Mouse (Mus musculus) MEL (cell line): ENCODE measurements around the gene Babam1. TPM values are rescaled to one million over a fixed set of nuclear protein-coding genes. Genes with fewer than 3 reads are reported as not detected.

Experiments
- DNase-seq: peaks from one replicate; pipeline ENCODE4 v3.0.0; 2011; ENCODE audit warnings: low read depth, low spot score
- H3K27ac ChIP-seq: 2 replicates; pipeline ENCODE4 v1.5.1; 2012; ENCODE audit warnings: low read depth, mild to moderate bottlenecking, control low read depth, low read length, moderate library complexity; ENCODE audit not compliant: control insufficient read depth
- H3K27me3 ChIP-seq, 2 experiments: fragments of 150-350 bp in 1 of 2; sonication (generic) in 1 of 2; 2 replicates each; pipeline ENCODE4 v1.6.1; 2012; ENCODE audit warnings: low read length in 2 of 2, mild to moderate bottlenecking in 2 of 2, improper control_type of control experiment in 1 of 2, moderate library complexity in 1 of 2; ENCODE audit not compliant: insufficient read depth in 2 of 2, control insufficient read depth in 1 of 2
- H3K36me3 ChIP-seq, 2 experiments: 2 replicates each; pipeline ENCODE4 v1.6.1; 2012 to 2014; ENCODE audit warnings: low read length in 2 of 2, improper control_type of control experiment in 1 of 2, inconsistent platforms in 1 of 2, mild to moderate bottlenecking in 1 of 2; ENCODE audit not compliant: insufficient read depth in 2 of 2, control insufficient read depth in 1 of 2
- H3K4me1 ChIP-seq, 2 experiments: fragments of 150-350 bp in 1 of 2; sonication (generic) in 1 of 2; 2 replicates each; pipeline ENCODE4 v1.6.1; 2012; ENCODE audit warnings: low read length in 2 of 2, improper control_type of control experiment in 1 of 2, mild to moderate bottlenecking in 1 of 2; ENCODE audit not compliant: insufficient read depth in 2 of 2, control insufficient read depth in 1 of 2
- H3K4me3 ChIP-seq, 2 experiments: fragments of 150-350 bp in 1 of 2; sonication (generic) in 1 of 2; 2 replicates each; pipeline ENCODE4 v1.5.1; 2012; ENCODE audit warnings: low read depth in 2 of 2, low read length in 2 of 2, mild to moderate bottlenecking in 2 of 2, moderate library complexity in 2 of 2, control low read depth in 1 of 2, improper control_type of control experiment in 1 of 2; ENCODE audit not compliant: control insufficient read depth in 1 of 2, insufficient read depth in 1 of 2
- H3K79me2 ChIP-seq: 2 replicates; pipeline ENCODE4 v1.6.1; 2012; ENCODE audit warnings: mild to moderate bottlenecking, low read length, moderate library complexity; ENCODE audit not compliant: control insufficient read depth, poor library complexity, insufficient read depth
- H3K9ac ChIP-seq: 2 replicates; pipeline ENCODE4 v1.6.1; 2012; ENCODE audit warnings: low read depth, mild to moderate bottlenecking, control low read depth, low read length, moderate library complexity; ENCODE audit not compliant: control insufficient read depth, poor library complexity, severe bottlenecking
- H3K9me3 ChIP-seq: fragments of 150-350 bp; sonication (generic); replicated peaks from 2 replicates; pipeline ENCODE4 v1.6.1; 2012; ENCODE audit warnings: mild to moderate bottlenecking, low read length, improper control_type of control experiment, moderate library complexity; ENCODE audit not compliant: insufficient read depth
- CHD1 ChIP-seq: IDR thresholded peaks from 2 replicates; pipeline ENCODE4 v1.6.1; 2012; ENCODE audit warnings: low read depth, mild to moderate bottlenecking, inconsistent platforms, low read length, improper control_type of control experiment
- E2F4 ChIP-seq: IDR thresholded peaks from 2 replicates; pipeline ENCODE4 v1.6.1; 2011; ENCODE audit warnings: low read depth, low read length, improper control_type of control experiment, borderline replicate concordance
- ETS1 ChIP-seq: IDR thresholded peaks from 2 replicates; pipeline ENCODE4 v1.6.1; 2012; ENCODE audit warnings: low read depth, mild to moderate bottlenecking, inconsistent platforms, low read length, improper control_type of control experiment, moderate library complexity
- GABPA ChIP-seq: IDR thresholded peaks from 2 replicates; pipeline ENCODE4 v1.6.1; 2012; ENCODE audit warnings: low read depth, mild to moderate bottlenecking, inconsistent platforms, low read length, improper control_type of control experiment, moderate library complexity
- GATA1 ChIP-seq: IDR thresholded peaks from 2 replicates; pipeline ENCODE4 v1.6.1; 2011; ENCODE audit warnings: low read depth, low read length, improper control_type of control experiment
- JUND ChIP-seq: IDR thresholded peaks from 2 replicates; pipeline ENCODE4 v1.6.1; 2011; ENCODE audit warnings: low read depth, mild to moderate bottlenecking, improper control_type of control experiment, low read length
- KAT2A ChIP-seq: conservative IDR thresholded peaks from 2 replicates; pipeline ENCODE4 v1.6.1; 2012; ENCODE audit warnings: low read depth, low read length, improper control_type of control experiment, inconsistent platforms
- MAX ChIP-seq: IDR thresholded peaks from 2 replicates; pipeline ENCODE4 v1.6.1; 2011; ENCODE audit warnings: low read length, improper control_type of control experiment
- MAZ ChIP-seq: IDR thresholded peaks from 2 replicates; pipeline ENCODE4 v1.6.1; 2012; ENCODE audit warnings: low read depth, mild to moderate bottlenecking, inconsistent platforms, low read length, improper control_type of control experiment
- MXI1 ChIP-seq: IDR thresholded peaks from 2 replicates; pipeline ENCODE4 v1.6.1; 2011; ENCODE audit warnings: mild to moderate bottlenecking, low read depth, low read length, improper control_type of control experiment
- MYB ChIP-seq: IDR thresholded peaks from 2 replicates; pipeline ENCODE4 v1.6.1; 2011; ENCODE audit warnings: mild to moderate bottlenecking, low read depth, low read length, improper control_type of control experiment
- NELFE ChIP-seq: IDR thresholded peaks from 2 replicates; pipeline ENCODE4 v1.6.1; 2011; ENCODE audit warnings: low read depth, low read length, improper control_type of control experiment
- NRF1 ChIP-seq: IDR thresholded peaks from 2 replicates; pipeline ENCODE4 v1.6.1; 2014; ENCODE audit warnings: low read depth, mild to moderate bottlenecking, inconsistent platforms, low read length, improper control_type of control experiment, moderate library complexity; ENCODE audit not compliant: poor library complexity, insufficient read depth, severe bottlenecking
- POLR2A ChIP-seq, 2 experiments: IDR thresholded peaks; 2 replicates each; pipeline ENCODE4 v1.6.1; 2011 to 2012; ENCODE audit warnings: low read length in 2 of 2, mild to moderate bottlenecking in 2 of 2, control low read depth in 1 of 2, improper control_type of control experiment in 1 of 2, low read depth in 1 of 2, moderate library complexity in 1 of 2; ENCODE audit not compliant: control insufficient read depth in 1 of 2, insufficient read depth in 1 of 2, poor library complexity in 1 of 2
- POLR2AphosphoS2 ChIP-seq: IDR thresholded peaks from 2 replicates; pipeline ENCODE4 v1.6.1; 2011; ENCODE audit warnings: low read length, improper control_type of control experiment
- POLR2AphosphoS5 ChIP-seq: IDR thresholded peaks from 2 replicates; pipeline ENCODE4 v1.6.1; 2012; ENCODE audit warnings: low read depth, borderline replicate concordance, mild to moderate bottlenecking, inconsistent platforms, low read length, moderate library complexity, mixed read lengths
- SIN3A ChIP-seq: IDR thresholded peaks from 2 replicates; pipeline ENCODE4 v1.6.1; 2012; ENCODE audit warnings: low read length, improper control_type of control experiment, inconsistent platforms
- USF1 ChIP-seq: IDR thresholded peaks from 2 replicates; pipeline ENCODE4 v1.6.1; 2014; ENCODE audit warnings: low read depth, mild to moderate bottlenecking, inconsistent platforms, low read length, improper control_type of control experiment, moderate library complexity
- ZC3H11A ChIP-seq: IDR thresholded peaks from 2 replicates; pipeline ENCODE4 v1.6.1; 2012; ENCODE audit warnings: low read depth, mild to moderate bottlenecking, inconsistent platforms, low read length, improper control_type of control experiment
- ZKSCAN1 ChIP-seq: IDR thresholded peaks from 2 replicates; pipeline ENCODE4 v1.6.1; 2012; ENCODE audit warnings: low read depth, mild to moderate bottlenecking, inconsistent platforms, low read length, improper control_type of control experiment, moderate library complexity
- ZMIZ1 ChIP-seq: IDR thresholded peaks from 2 replicates; pipeline ENCODE4 v1.6.1; 2012; ENCODE audit warnings: low read depth, mild to moderate bottlenecking, inconsistent platforms, low read length, improper control_type of control experiment, moderate library complexity
- ZNF384 ChIP-seq: IDR thresholded peaks from 2 replicates; pipeline ENCODE4 v1.6.1; 2012; ENCODE audit warnings: low read depth, mild to moderate bottlenecking, inconsistent platforms, low read length, improper control_type of control experiment
- polyA plus RNA-seq, 2 experiments: library from polyadenylated mRNA; stranded (reverse) in 1 of 2; unstranded in 1 of 2; fragments of >175 nt in 1 of 2; fragments of >200 nt in 1 of 2; gene quantifications; 2 replicates each; pipeline versions ENCODE4 v1.2.1 to v1.2.4; 2012; ENCODE audit warnings: low replicate concordance in 2 of 2, low read depth in 1 of 2; ENCODE audit not compliant: insufficient read length in 2 of 2, insufficient read depth in 1 of 2, missing spikeins in 1 of 2
- total RNA-seq: library from RNA; depleted of rRNA; stranded (reverse); fragments of 300-350 nt; gene quantifications from 2 replicates; pipeline ENCODE4 v1.2.3, GENCODE M21; 2012

Gene Babam1
- total and polyA plus RNA-seq, 3 experiments, result 54.5 to 132 TPM; not detected in 1

- Histone ChIP-seq H3K36me3 (peaks cover 0 to 9% of the 10 kb centered on the region in 2 experiments; a peak in 2 of 4 replicates), H3K9me3 (no peaks in the 10 kb centered on the region), H3K79me2 (peaks cover 6% of the 10 kb centered on the region; the same call in 1 of the 2 replicates), H3K27me3 (no peaks in the 10 kb centered on the region)
- DNase-seq, result no peak
- TF ChIP-seq GATA1, result no peak
- TF ChIP-seq ZKSCAN1, result no peak
- TF ChIP-seq GABPA, result no peak
- no peak for TF ChIP-seq POLR2A (IDR thresholded peaks at IDR 0.05; ENCODE audit: control insufficient read depth in 1 of 2, insufficient read depth in 1 of 2, low read depth in 1 of 2, low read length in 2 of 2, poor library complexity in 1 of 2)
- TF ChIP-seq JUND, result no peak
- TF ChIP-seq, all 39 proteins: peak for 0
- H3K27ac ChIP-seq, result peak overlapping the region; percentile 43
- H3K9ac ChIP-seq, result peak overlapping the region; percentile 69
- H3K4me1 ChIP-seq, result peaks cover 0 to 11% of the 10 kb centered on the region in 2 experiments; a peak in 2 of 4 replicates
- H3K4me3 ChIP-seq, result peak overlapping the region; percentile 79 to 81
Observed at GRCm38 (mm10) chr8:71367529-71368176, 29.0 kb upstream of the Babam1 start.

DNA sequence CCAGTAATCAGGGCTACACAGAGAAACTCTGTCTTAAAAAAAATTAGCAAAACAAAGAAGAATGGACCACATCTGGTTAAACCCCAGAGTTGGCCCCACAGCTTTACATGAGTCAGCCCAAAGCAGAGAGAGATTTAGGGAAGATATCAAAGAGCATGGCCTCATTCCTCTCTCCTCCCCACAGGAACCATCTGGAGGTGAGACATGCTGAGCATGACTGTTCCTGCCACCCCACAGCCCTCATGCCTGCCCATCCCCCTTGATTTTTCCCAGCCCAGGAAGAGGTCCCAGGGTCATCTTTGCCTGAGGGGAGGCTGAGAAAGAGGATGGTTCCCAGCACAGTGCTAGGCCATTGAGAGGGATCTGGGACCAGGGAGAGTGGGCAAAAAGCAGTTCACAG lies 28.3 kb upstream of the Babam1 start:
- DNase-seq, result peak; percentile 37
- H3K36me3 ChIP-seq, result peaks cover 0 to 9% of the 10 kb centered on the region in 2 experiments; a peak in 2 of 4 replicates
- no peak for TF ChIP-seq KAT2A
- TF ChIP-seq ETS1, result no peak
- TF ChIP-seq CHD1, result no peak
- no peak for TF ChIP-seq POLR2AphosphoS5
- no peak for TF ChIP-seq USF1
- no peak for TF ChIP-seq E2F4
- H3K79me2 ChIP-seq, result peaks cover 6% of the 10 kb centered on the region; the same call in 1 of the 2 replicates
- H3K9ac ChIP-seq, result no peak overlapping the region; the same call in 1 of the 2 replicates
- H3K27me3 ChIP-seq, result no peaks in the 10 kb centered on the region
- no peak overlapping the region for H3K4me3 ChIP-seq
- no peaks in the 10 kb centered on the region for H3K9me3 ChIP-seq
- H3K27ac ChIP-seq, result 0 out of 2 replicates have a peak overlapping the region, but pooled peaks have one; percentile 43
- peaks cover 0 to 11% of the 10 kb centered on the region in 2 experiments; a peak in 2 of 4 replicates for H3K4me1 ChIP-seq

- no peak for DNase-seq
- Histone ChIP-seq H3K9ac (no peak overlapping the region), H3K4me3 (no peak overlapping the region), H3K27me3 (no peaks in the 10 kb centered on the region), H3K9me3 (no peaks in the 10 kb centered on the region), H3K4me1 (peaks cover 0 to 11% of the 10 kb centered on the region in 2 experiments; a peak in 2 of 4 replicates), H3K79me2 (peaks cover 6% of the 10 kb centered on the region; the same call in 1 of the 2 replicates), H3K27ac (no peak overlapping the region), H3K36me3 (peaks cover 0 to 9% of the 10 kb centered on the region in 2 experiments; a peak in 2 of 4 replicates)
- TF ChIP-seq POLR2AphosphoS2 (no peak), KAT2A (no peak), MAZ (no peak), NELFE (no peak), ETS1 (no peak), NRF1 (no peak), MXI1 (no peak), ZC3H11A (no peak), MYB (no peak), MAX (no peak), ZNF384 (no peak), ZMIZ1 (no peak), SIN3A (no peak)
Observed at GRCm38 (mm10) chr8:71369040-71369718, 27.5 kb upstream of the Babam1 start.
